Mouse (Mus musculus) spleen, adult 2 months (tissue): Measurements from ENCODE around the gene Ubr4. TPM values are rescaled to one million over a fixed set of nuclear protein-coding genes. Genes with fewer than 3 reads are reported as not detected.

Experiments used
- DNase-seq, 2 experiments: peaks; one replicate each; pipeline versions ENCODE4 v3.0.0 to v3.0.0-alpha.2; 2012 to 2021; ENCODE audit warnings: low spot score in 2 of 2, low read depth in 1 of 2
- H3K27ac ChIP-seq: fragments of 200-500 bp; 2 replicates; pipeline ENCODE4 v1.5.1; 2012; ENCODE audit warnings: low read length, inconsistent platforms; ENCODE audit not compliant: insufficient read depth
- H3K27me3 ChIP-seq: fragments of 200-500 bp; 2 replicates; pipeline ENCODE4 v1.6.1; 2012; ENCODE audit warnings: mild to moderate bottlenecking, moderate library complexity, low read length, inconsistent platforms; ENCODE audit not compliant: control insufficient read depth, insufficient read depth
- H3K36me3 ChIP-seq: fragments of 200-500 bp; 2 replicates; pipeline ENCODE4 v1.6.1; 2012; ENCODE audit warnings: mild to moderate bottlenecking, low read length, inconsistent platforms; ENCODE audit not compliant: control insufficient read depth, insufficient read depth
- H3K4me1 ChIP-seq: fragments of 200-500 bp; 2 replicates; pipeline ENCODE4 v1.6.1; 2011; ENCODE audit warnings: inconsistent platforms; ENCODE audit not compliant: control insufficient read depth, insufficient read depth, insufficient read length
- H3K4me3 ChIP-seq: fragments of 200-500 bp; 2 replicates; pipeline ENCODE4 v1.5.1; 2011; ENCODE audit warnings: mild to moderate bottlenecking, inconsistent platforms; ENCODE audit not compliant: insufficient read depth, insufficient read length; ENCODE audit errors: extremely low read depth
- CTCF ChIP-seq: fragments of 200-500 bp; IDR thresholded peaks from 2 replicates; pipeline ENCODE4 v1.5.1; 2011; ENCODE audit warnings: mild to moderate bottlenecking, inconsistent platforms; ENCODE audit not compliant: insufficient read depth, insufficient read length, insufficient replicate concordance; ENCODE audit errors: extremely low read depth
- POLR2A ChIP-seq: fragments of 200-500 bp; IDR thresholded peaks from 2 replicates; pipeline ENCODE4 v1.6.1; 2011; ENCODE audit warnings: low read depth, low read length, inconsistent platforms
- WGBS: fragments of 180-500 bp; shearing (Covaris S2); methylation state at CpG from one replicate; pipeline ENCODE4 v1.1.7; 2018; 5-methylcytosine and 5-hydroxymethylcytosine counted together
- polyA plus RNA-seq: library from polyadenylated mRNA; depleted of rRNA; stranded (reverse); fragments of >200 nt; gene quantifications from 2 replicates; pipeline ENCODE4 v1.2.3, GENCODE M21; 2012

Ubr4 gene
- polyA plus RNA-seq, 1 experiment, result 201 TPM

- Histone ChIP-seq H3K4me3 (peak overlapping the region; percentile 20; the same call in 1 of the 2 replicates), H3K27ac (no peak overlapping the region), H3K4me1 (no peaks in the 10 kb centered on the region), H3K27me3 (no peaks in the 10 kb centered on the region), H3K36me3 (no peaks in the 10 kb centered on the region)
- peak; percentile 67 to 75 for DNase-seq
- peak; percentile 87 for TF ChIP-seq CTCF
- TF ChIP-seq POLR2A, result no peak
- WGBS, result 24% methylated on average over 24 of the region's 24 CpGs
Observed at GRCm38 (mm10) chr4:139336822-139337483, 15.5 kb upstream of the Ubr4 start.

- WGBS, result 70% methylated on average over 33 of the region's 33 CpGs
- H3K27ac ChIP-seq, result no peak overlapping the region
- H3K36me3 ChIP-seq, result no peaks in the 10 kb centered on the region
- H3K4me1 ChIP-seq, result no peaks in the 10 kb centered on the region
- no peak for DNase-seq
- no peak overlapping the region for H3K4me3 ChIP-seq
- no peak for TF ChIP-seq POLR2A
- TF ChIP-seq CTCF, result no peak
- no peaks in the 10 kb centered on the region for H3K27me3 ChIP-seq
Observed at GRCm38 (mm10) chr4:139338145-139338544, 14.3 kb upstream of the Ubr4 start.

GRCm38 (mm10) chr4:139340835-139341234, 11.6 kb upstream of the Ubr4 start:
- no peak for DNase-seq
- no peaks in the 10 kb centered on the region for H3K36me3 ChIP-seq
- no peak overlapping the region for H3K4me3 ChIP-seq
- no peaks in the 10 kb centered on the region for H3K27me3 ChIP-seq
- TF ChIP-seq CTCF (no peak), POLR2A (no peak)
- 62% methylated on average over 4 of the region's 4 CpGs for WGBS
- no peaks in the 10 kb centered on the region for H3K4me1 ChIP-seq
- no peak overlapping the region for H3K27ac ChIP-seq

GRCm38 (mm10) chr4:139341556-139342233, 10.7 kb upstream of the Ubr4 start:
- WGBS, result 84% methylated on average over 7 of the region's 7 CpGs
- Histone ChIP-seq H3K4me3 (no peak overlapping the region), H3K36me3 (peaks cover 2% of the 10 kb centered on the region; the same call in 1 of the 2 replicates), H3K27me3 (no peaks in the 10 kb centered on the region), H3K4me1 (no peaks in the 10 kb centered on the region), H3K27ac (no peak overlapping the region)
- no peak for TF ChIP-seq CTCF
- no peak for TF ChIP-seq POLR2A
- DNase-seq, result no peak

GRCm38 (mm10) chr4:139343718-139344117, 8.7 kb upstream of the Ubr4 start:
- H3K4me1 ChIP-seq, result no peaks in the 10 kb centered on the region
- no peak overlapping the region for H3K27ac ChIP-seq
- peaks cover 13% of the 10 kb centered on the region for H3K36me3 ChIP-seq
- H3K27me3 ChIP-seq, result no peaks in the 10 kb centered on the region
- DNase-seq, result no peak
- TF ChIP-seq POLR2A (no peak), CTCF (no peak)
- H3K4me3 ChIP-seq, result no peak overlapping the region
- 63% methylated on average over 5 of the region's 5 CpGs for WGBS

GRCm38 (mm10) chr4:139345416-139346019, 6.9 kb upstream of the Ubr4 start:
- H3K36me3 ChIP-seq, result peaks cover 18% of the 10 kb centered on the region
- no peak overlapping the region for H3K4me3 ChIP-seq
- H3K27ac ChIP-seq, result no peak overlapping the region
- TF ChIP-seq CTCF, result no peak
- TF ChIP-seq POLR2A, result no peak
- DNase-seq, result no peak
- H3K27me3 ChIP-seq, result no peaks in the 10 kb centered on the region
- H3K4me1 ChIP-seq, result no peaks in the 10 kb centered on the region
- 92% methylated on average over 23 of the region's 23 CpGs for WGBS
